Mouse (Mus musculus): ENCODE measurements around the gene Sorbs1. TPM values are rescaled to one million over a fixed set of nuclear protein-coding genes. Genes with fewer than 3 reads are reported as not detected.
A peak's percentile ranks its signal among the peaks of the same experiment; 100 is the strongest.

Gene Sorbs1
- polyA plus RNA-seq, 1 experiment from 2014 or later = 152 TPM

DNA sequence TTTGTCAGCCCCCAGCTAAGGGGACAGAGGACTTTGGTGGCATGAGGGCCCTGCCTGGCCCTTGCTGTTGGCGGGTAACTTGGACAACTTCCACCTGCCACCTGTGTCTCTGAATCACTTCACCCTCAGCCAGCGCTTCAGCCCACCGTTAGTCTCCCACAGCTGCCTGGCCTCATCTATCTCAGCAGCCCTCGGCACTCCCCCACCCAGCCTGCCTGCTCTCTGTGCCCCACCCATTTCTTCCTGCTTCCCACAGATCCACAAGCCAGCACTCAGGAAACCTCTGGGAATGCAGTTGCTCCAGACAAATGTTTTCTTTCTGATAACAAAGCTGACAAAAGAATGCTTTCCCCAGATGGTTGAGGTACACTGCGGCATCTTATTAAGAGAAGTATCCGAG lies 181.7 kb downstream of the Sorbs1 start:
- ATAC-seq (replicated peaks; ENCODE audit: extremely low read depth, insufficient read depth, low FRiP score) = peak; percentile 88
- no peak overlapping the region for H3K4me2 ChIP-seq (ENCODE audit: low read depth, low read length)
- peaks cover 18% of the 10 kb centered on the region; the same call in 1 of the 2 replicates for H3K4me1 ChIP-seq (ENCODE audit: control insufficient read depth, insufficient read depth, low read length)
- no peak overlapping the region for H3K4me3 ChIP-seq (ENCODE audit: low read length)
- 18% methylated on average over 6 of the region's 6 CpGs for WGBS
- H3K27me3 ChIP-seq (ENCODE audit: control insufficient read depth, insufficient read depth, low read length) = no peaks in the 10 kb centered on the region
- H3K9ac ChIP-seq (ENCODE audit: low read length) = no peak overlapping the region
- H3K9me3 ChIP-seq (replicated peaks; ENCODE audit: control insufficient read depth, low read length) = no peaks in the 10 kb centered on the region
- H3K27ac ChIP-seq (ENCODE audit: low read length) = peak overlapping the region; percentile 76
- peaks cover 12% of the 10 kb centered on the region for H3K36me3 ChIP-seq (ENCODE audit: control insufficient read depth, insufficient read depth)

DNA sequence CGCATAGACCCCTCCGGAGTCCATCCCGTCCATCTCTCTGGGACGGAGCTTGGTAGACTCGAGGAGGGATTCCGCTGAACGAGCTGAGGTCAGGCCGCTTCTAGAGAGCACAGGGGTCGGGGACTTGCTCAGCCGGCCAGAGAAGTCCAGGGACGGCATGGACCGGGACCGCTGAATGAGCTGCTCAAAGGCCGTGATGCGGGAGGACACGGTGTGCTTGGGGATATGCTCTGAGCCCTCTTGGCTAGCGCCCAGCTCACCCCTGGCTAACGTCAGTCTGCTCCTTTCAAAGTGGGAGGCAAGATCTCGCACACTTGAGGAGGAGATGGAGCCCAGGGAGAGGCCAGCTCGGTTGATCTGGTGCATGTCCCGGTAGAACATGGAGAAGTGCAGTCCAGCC lies 187.5 kb downstream of the Sorbs1 start:
- Histone ChIP-seq H3K4me3 (ENCODE audit: low read length) (no peak overlapping the region), H3K27ac (ENCODE audit: low read length) (no peak overlapping the region), H3K4me2 (ENCODE audit: low read depth, low read length) (no peak overlapping the region), H3K9ac (ENCODE audit: low read length) (no peak overlapping the region), H3K9me3 (replicated peaks; ENCODE audit: control insufficient read depth, low read length) (no peaks in the 10 kb centered on the region), H3K36me3 (ENCODE audit: control insufficient read depth, insufficient read depth) (peaks cover 51% of the 10 kb centered on the region), H3K4me1 (ENCODE audit: control insufficient read depth, insufficient read depth, low read length) (no peaks in the 10 kb centered on the region), H3K27me3 (ENCODE audit: control insufficient read depth, insufficient read depth, low read length) (no peaks in the 10 kb centered on the region)
- ATAC-seq (replicated peaks; ENCODE audit: extremely low read depth, insufficient read depth, low FRiP score) = no peak
- 88% methylated on average over 21 of the region's 21 CpGs for WGBS

DNA sequence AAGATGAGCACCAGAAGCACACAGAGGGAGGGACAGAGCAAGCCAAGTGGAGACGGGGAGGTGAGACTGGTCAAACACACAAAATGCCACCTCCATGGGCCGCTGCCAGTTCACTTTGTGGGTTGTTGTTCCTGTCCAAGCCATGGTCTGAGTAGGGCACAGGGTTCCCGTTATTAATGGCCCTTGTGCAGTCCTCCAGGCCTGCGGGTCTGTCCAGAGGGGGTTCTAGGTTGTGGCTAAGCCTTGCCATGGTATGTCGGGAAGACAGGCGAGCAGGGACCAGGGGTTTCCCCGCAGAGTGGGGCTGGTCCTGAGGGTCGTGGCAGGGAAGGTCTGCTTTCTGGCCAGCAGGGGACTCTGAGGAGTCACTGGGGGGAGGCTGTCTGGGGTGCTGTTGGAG lies 188.2 kb downstream of the Sorbs1 start:
- Histone ChIP-seq H3K9ac (ENCODE audit: low read length) (no peak overlapping the region), H3K27me3 (ENCODE audit: control insufficient read depth, insufficient read depth, low read length) (no peaks in the 10 kb centered on the region), H3K4me3 (ENCODE audit: low read length) (no peak overlapping the region), H3K4me1 (ENCODE audit: control insufficient read depth, insufficient read depth, low read length) (no peaks in the 10 kb centered on the region), H3K9me3 (replicated peaks; ENCODE audit: control insufficient read depth, low read length) (no peaks in the 10 kb centered on the region), H3K27ac (ENCODE audit: low read length) (no peak overlapping the region), H3K4me2 (ENCODE audit: low read depth, low read length) (no peak overlapping the region), H3K36me3 (ENCODE audit: control insufficient read depth, insufficient read depth) (peaks cover 52% of the 10 kb centered on the region)
- 85% methylated on average over 8 of the region's 8 CpGs for WGBS
- no peak for ATAC-seq (replicated peaks; ENCODE audit: extremely low read depth, insufficient read depth, low FRiP score)

DNA sequence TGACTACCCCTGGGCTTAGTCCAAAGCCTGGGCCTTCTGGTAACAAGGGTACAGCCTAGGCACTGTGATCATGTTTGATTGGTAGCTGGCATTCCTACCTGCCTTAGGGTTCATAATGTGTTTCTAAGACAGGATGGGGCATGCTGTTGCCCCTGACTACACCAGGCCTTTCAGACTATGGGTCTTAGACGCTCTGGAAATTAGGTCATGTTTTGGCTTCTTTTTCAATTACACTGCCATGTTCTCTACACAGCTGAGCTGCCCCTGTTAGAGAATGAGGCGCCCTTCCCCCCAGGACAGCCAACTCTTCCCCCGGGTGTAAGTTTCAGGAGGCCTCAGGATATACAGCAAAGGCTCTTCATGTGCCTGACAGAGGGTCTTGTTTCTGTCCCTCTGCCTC lies 191.4 kb downstream of the Sorbs1 start:
- Histone ChIP-seq H3K9ac (ENCODE audit: low read length) (no peak overlapping the region), H3K4me2 (ENCODE audit: low read depth, low read length) (no peak overlapping the region), H3K9me3 (replicated peaks; ENCODE audit: control insufficient read depth, low read length) (no peaks in the 10 kb centered on the region), H3K27ac (ENCODE audit: low read length) (no peak overlapping the region), H3K4me3 (ENCODE audit: low read length) (no peak overlapping the region), H3K4me1 (ENCODE audit: control insufficient read depth, insufficient read depth, low read length) (peaks cover 10% of the 10 kb centered on the region), H3K36me3 (ENCODE audit: control insufficient read depth, insufficient read depth) (peaks cover 59% of the 10 kb centered on the region), H3K27me3 (ENCODE audit: control insufficient read depth, insufficient read depth, low read length) (no peaks in the 10 kb centered on the region)
- 87% methylated on average over 3 of the region's 3 CpGs for WGBS
- no peak for ATAC-seq (replicated peaks; ENCODE audit: extremely low read depth, insufficient read depth, low FRiP score)

DNA sequence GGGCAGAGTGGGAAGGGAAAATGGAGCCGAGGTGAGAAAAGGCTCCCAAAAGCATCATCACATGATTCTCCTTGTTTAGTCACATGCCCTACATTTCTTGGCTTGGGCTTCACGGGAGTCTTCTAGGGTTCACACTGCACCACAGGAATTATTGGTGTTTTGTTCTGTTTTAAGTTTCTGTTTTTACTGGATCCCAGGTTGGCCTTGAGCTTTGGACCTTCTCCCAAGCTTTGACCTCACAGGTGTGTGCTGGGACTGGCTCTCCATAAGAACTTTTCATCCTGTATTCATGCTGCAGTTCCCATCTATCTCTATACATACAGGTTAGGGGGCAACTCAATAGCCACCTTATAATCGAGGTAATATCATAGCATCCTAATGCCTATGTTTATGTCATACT lies 194.4 kb downstream of the Sorbs1 start:
- H3K36me3 ChIP-seq (ENCODE audit: control insufficient read depth, insufficient read depth) = peaks cover 41% of the 10 kb centered on the region
- no peak overlapping the region for H3K27ac ChIP-seq (ENCODE audit: low read length)
- H3K9ac ChIP-seq (ENCODE audit: low read length) = no peak overlapping the region
- H3K4me3 ChIP-seq (ENCODE audit: low read length) = no peak overlapping the region
- no peaks in the 10 kb centered on the region for H3K27me3 ChIP-seq (ENCODE audit: control insufficient read depth, insufficient read depth, low read length)
- no peak for ATAC-seq (replicated peaks; ENCODE audit: extremely low read depth, insufficient read depth, low FRiP score)
- peaks cover 10% of the 10 kb centered on the region for H3K4me1 ChIP-seq (ENCODE audit: control insufficient read depth, insufficient read depth, low read length)
- H3K9me3 ChIP-seq (replicated peaks; ENCODE audit: control insufficient read depth, low read length) = no peaks in the 10 kb centered on the region
- no peak overlapping the region for H3K4me2 ChIP-seq (ENCODE audit: low read depth, low read length)
- WGBS = 58% methylated on average over 3 of the region's 3 CpGs

DNA sequence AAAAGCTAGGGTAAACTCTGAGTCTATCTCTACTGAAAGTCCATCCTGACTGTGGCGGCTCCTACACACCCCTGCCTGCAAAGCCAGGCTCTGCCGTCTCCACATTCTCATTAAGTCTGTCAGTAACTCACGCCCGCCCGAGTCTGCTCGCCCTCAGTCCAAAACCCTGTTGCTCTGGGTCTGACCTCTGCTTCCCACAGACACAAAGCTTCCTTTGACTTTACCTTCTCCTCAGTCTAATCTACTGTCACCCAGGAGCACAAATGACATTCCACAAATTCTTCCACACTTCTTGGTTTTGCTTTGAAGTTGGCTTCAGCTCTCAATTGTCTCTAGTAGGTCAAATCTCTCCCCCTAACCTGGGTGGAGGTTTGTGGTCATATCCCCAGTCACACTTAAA lies 195.1 kb downstream of the Sorbs1 start:
- WGBS = 21% methylated on average over 6 of the region's 6 CpGs
- H3K27ac ChIP-seq (ENCODE audit: low read length) = no peak overlapping the region; the same call in 1 of the 2 replicates
- peaks cover 10% of the 10 kb centered on the region for H3K4me1 ChIP-seq (ENCODE audit: control insufficient read depth, insufficient read depth, low read length)

DNA sequence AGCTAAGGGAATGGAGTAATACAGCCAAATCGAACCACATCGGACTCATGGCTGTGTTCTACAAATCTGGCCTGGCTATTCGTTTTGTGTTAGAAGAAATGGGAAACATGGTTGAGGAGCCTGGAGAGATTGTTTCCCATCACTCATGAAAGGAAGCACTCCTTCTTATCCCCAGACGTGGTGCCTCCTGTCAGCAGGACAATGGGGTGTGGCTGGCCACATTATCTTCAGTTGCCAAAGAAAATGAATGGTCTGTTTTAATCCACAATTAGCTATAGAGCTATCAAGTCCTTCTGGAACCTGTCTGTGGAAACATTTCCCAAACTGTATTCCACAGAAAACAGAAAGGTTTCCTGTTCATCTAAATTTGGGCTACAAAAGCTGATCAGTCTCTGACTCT lies 196.6 kb downstream of the Sorbs1 start:
- peaks cover 10% of the 10 kb centered on the region for H3K4me1 ChIP-seq (ENCODE audit: control insufficient read depth, insufficient read depth, low read length)
- no peaks in the 10 kb centered on the region for H3K27me3 ChIP-seq (ENCODE audit: control insufficient read depth, insufficient read depth, low read length)
- WGBS = 55% methylated on average over 4 of the region's 4 CpGs
- H3K4me2 ChIP-seq (ENCODE audit: low read depth, low read length) = no peak overlapping the region
- ATAC-seq (replicated peaks; ENCODE audit: extremely low read depth, insufficient read depth, low FRiP score) = 0 out of 2 replicates have a peak, but pooled peaks have one; percentile 38
- peaks cover 37% of the 10 kb centered on the region for H3K36me3 ChIP-seq (ENCODE audit: control insufficient read depth, insufficient read depth)
- no peak overlapping the region for H3K4me3 ChIP-seq (ENCODE audit: low read length)
- no peak overlapping the region for H3K9ac ChIP-seq (ENCODE audit: low read length)
- H3K27ac ChIP-seq (ENCODE audit: low read length) = no peak overlapping the region
- no peaks in the 10 kb centered on the region for H3K9me3 ChIP-seq (replicated peaks; ENCODE audit: control insufficient read depth, low read length)

More for the DNA sequence above, 195.1 kb downstream of the Sorbs1 start:
- H3K4me3 ChIP-seq (ENCODE audit: low read length) = no peak overlapping the region
- H3K36me3 ChIP-seq (ENCODE audit: control insufficient read depth, insufficient read depth) = peaks cover 41% of the 10 kb centered on the region
- no peaks in the 10 kb centered on the region for H3K9me3 ChIP-seq (replicated peaks; ENCODE audit: control insufficient read depth, low read length)
- H3K27me3 ChIP-seq (ENCODE audit: control insufficient read depth, insufficient read depth, low read length) = no peaks in the 10 kb centered on the region
- no peak for ATAC-seq (replicated peaks; ENCODE audit: extremely low read depth, insufficient read depth, low FRiP score)
- no peak overlapping the region for H3K9ac ChIP-seq (ENCODE audit: low read length)
- no peak overlapping the region for H3K4me2 ChIP-seq (ENCODE audit: low read depth, low read length)

DNA sequence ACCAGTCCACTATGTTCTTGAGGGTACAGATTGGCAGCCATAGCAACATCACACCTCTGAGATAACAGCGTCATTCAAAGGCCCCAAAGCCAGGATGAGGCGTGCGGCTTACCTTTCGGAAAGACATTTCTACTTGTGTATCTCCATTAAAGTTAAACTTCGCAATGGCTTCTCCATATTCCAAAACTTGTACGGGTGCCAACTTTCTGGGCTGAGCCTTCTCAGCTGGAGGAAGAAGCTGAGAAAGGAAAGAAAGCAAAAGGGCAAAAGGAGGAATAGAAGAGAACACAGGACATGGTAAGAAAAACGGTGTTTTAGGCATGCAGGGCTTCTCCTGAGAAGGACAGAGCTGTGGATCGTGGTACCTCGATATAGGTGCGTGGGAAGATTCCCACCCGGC lies 199.3 kb downstream of the Sorbs1 start:
- 85% methylated on average over 11 of the region's 11 CpGs for WGBS
- H3K27ac ChIP-seq (ENCODE audit: low read length) = 0 out of 2 replicates have a peak overlapping the region, but pooled peaks have one; percentile 11

DNA sequence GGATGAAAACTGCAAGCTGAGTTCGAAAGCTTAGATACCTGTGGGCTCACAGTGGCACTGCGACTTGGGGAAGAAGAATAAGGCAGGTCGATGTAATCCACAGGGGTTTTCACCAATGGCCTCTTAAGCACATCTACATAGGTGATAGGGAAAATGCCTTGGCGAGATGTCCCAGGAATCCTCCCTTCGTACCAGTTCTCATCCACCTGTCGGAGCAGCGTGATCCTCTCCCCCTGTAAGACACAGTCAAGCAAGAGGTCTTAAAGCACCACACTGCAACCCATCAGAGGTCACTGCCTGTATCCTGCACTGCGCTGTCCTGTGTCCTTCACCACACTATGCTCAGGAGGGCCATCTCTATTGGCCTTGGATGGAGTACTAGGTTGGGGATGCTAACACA lies 201.9 kb downstream of the Sorbs1 start:
- WGBS = 91% methylated on average over 8 of the region's 8 CpGs
- Histone ChIP-seq H3K27ac (ENCODE audit: low read length) (no peak overlapping the region), H3K4me3 (ENCODE audit: low read length) (no peak overlapping the region), H3K4me1 (ENCODE audit: control insufficient read depth, insufficient read depth, low read length) (no peaks in the 10 kb centered on the region), H3K36me3 (ENCODE audit: control insufficient read depth, insufficient read depth) (peaks cover 44% of the 10 kb centered on the region), H3K9ac (ENCODE audit: low read length) (no peak overlapping the region), H3K4me2 (ENCODE audit: low read depth, low read length) (no peak overlapping the region), H3K9me3 (replicated peaks; ENCODE audit: control insufficient read depth, low read length) (no peaks in the 10 kb centered on the region), H3K27me3 (ENCODE audit: control insufficient read depth, insufficient read depth, low read length) (no peaks in the 10 kb centered on the region)
- ATAC-seq (replicated peaks; ENCODE audit: extremely low read depth, insufficient read depth, low FRiP score) = no peak

More for the DNA sequence above, 199.3 kb downstream of the Sorbs1 start:
- Histone ChIP-seq H3K4me2 (ENCODE audit: low read depth, low read length) (no peak overlapping the region), H3K9ac (ENCODE audit: low read length) (no peak overlapping the region), H3K9me3 (replicated peaks; ENCODE audit: control insufficient read depth, low read length) (no peaks in the 10 kb centered on the region), H3K36me3 (ENCODE audit: control insufficient read depth, insufficient read depth) (peaks cover 47% of the 10 kb centered on the region), H3K4me3 (ENCODE audit: low read length) (no peak overlapping the region), H3K27me3 (ENCODE audit: control insufficient read depth, insufficient read depth, low read length) (no peaks in the 10 kb centered on the region), H3K4me1 (ENCODE audit: control insufficient read depth, insufficient read depth, low read length) (peaks cover 9% of the 10 kb centered on the region)
- ATAC-seq (replicated peaks; ENCODE audit: extremely low read depth, insufficient read depth, low FRiP score) = no peak
